ENCODE assay signal across 8 mouse cellular contexts in genomic region chr11:75147846-75148168, GRCm38 (mm10). TPM values are rescaled to one million over a fixed set of nuclear protein-coding genes. Genes with fewer than 3 reads are reported as not detected.
DNase-seq lines count a peak whose midpoint lies in the region; ATAC-seq lines count a peak whose summit lies in the region.

No protein-coding gene starts in this region.

- H3K36me3 ChIP-seq in heart, embryonic 12.5 days = peaks cover 32% of the 10 kb centered on the region
- peaks cover 34% of the 10 kb centered on the region for H3K36me3 ChIP-seq in neural tube, embryonic 13.5 days

- peaks cover 35% of the 10 kb centered on the region for H3K4me1 ChIP-seq in heart, embryonic 12.5 days (replicated peaks)
- peaks cover 39% of the 10 kb centered on the region for H3K4me1 ChIP-seq in neural tube, embryonic 13.5 days (replicated peaks)

- H3K27ac ChIP-seq in heart, embryonic 12.5 days (ENCODE audit: poor library complexity, severe bottlenecking) = peak overlapping the region; percentile 86
- peak overlapping the region; percentile 93 for H3K27ac ChIP-seq in neural tube, embryonic 13.5 days (replicated peaks)

- DNase-seq in retina, postnatal 1 day = peak; percentile 29
- DNase-seq in retina, embryonic 14.5 days (ENCODE audit: low spot score) = no peak
- peak; percentile 58 to 74 for DNase-seq in kidney, postnatal 4 days
- DNase-seq in frontal cortex, postnatal 36 days (ENCODE audit: low spot score in 2 of 2) = no peak
- DNase-seq in cerebellum, adult 9-11 months = no peak
- no peak for DNase-seq in adrenal gland, postnatal 4 days (ENCODE audit: low spot score in 2 of 2)

- 0 out of 2 replicates have a peak overlapping the region, but pooled peaks have one; percentile 3 for H3K4me2 ChIP-seq in heart, embryonic 12.5 days
- H3K4me2 ChIP-seq in neural tube, embryonic 13.5 days = 0 out of 2 replicates have a peak overlapping the region, but pooled peaks have one; percentile 7

- no peaks in the 10 kb centered on the region for H3K9me3 ChIP-seq in heart, embryonic 12.5 days (replicated peaks)
- H3K9me3 ChIP-seq in neural tube, embryonic 13.5 days = no peaks in the 10 kb centered on the region

- H3K9ac ChIP-seq in heart, embryonic 12.5 days = peak overlapping the region; percentile 55
- peak overlapping the region; percentile 54; the same call in 1 of the 2 replicates for H3K9ac ChIP-seq in neural tube, embryonic 13.5 days

- no peaks in the 10 kb centered on the region for H3K27me3 ChIP-seq in heart, embryonic 12.5 days (replicated peaks)
- no peaks in the 10 kb centered on the region for H3K27me3 ChIP-seq in neural tube, embryonic 13.5 days

- WGBS in heart, embryonic 12.5 days = 32% methylated on average over 3 of the region's 3 CpGs
- 24% methylated on average over 3 of the region's 3 CpGs for WGBS in neural tube, embryonic 13.5 days

- H3K4me3 ChIP-seq in heart, embryonic 12.5 days = no peak overlapping the region
- H3K4me3 ChIP-seq in neural tube, embryonic 13.5 days = no peak overlapping the region

- peak; percentile 73 for ATAC-seq in heart, embryonic 12.5 days (ENCODE audit: insufficient number of reproducible peaks, low FRiP score)
- ATAC-seq in neural tube, embryonic 13.5 days (ENCODE audit: low read depth) = peak; percentile 85

RNA-seq across cellular contexts. Expression of gene Hic1, which starts 21.5 kb away (rescaled TPM):
- 13.3 and 13.8 TPM in 2 replicates for polyA plus RNA-seq in heart, embryonic 12.5 days (2016; fragmentation: Nextera tagmentation; extraction: Ambion mirVana)
- polyA plus RNA-seq in neural tube, embryonic 13.5 days (2015; fragmentation: Nextera tagmentation; extraction: Ambion mirVana) = 7.4 and 9.2 TPM in 2 replicates
- total RNA-seq in adrenal gland, postnatal 4 days (2021) = 10 to 100 TPM; 22.9 to 29.2 TPM

RNA-seq across cellular contexts. Expression of gene Ovca2, which starts 30.8 kb away (rescaled TPM):
- polyA plus RNA-seq in heart, embryonic 12.5 days (2016; fragmentation: Nextera tagmentation; extraction: Ambion mirVana) = 19.4 and 20.5 TPM in 2 replicates
- polyA plus RNA-seq in neural tube, embryonic 13.5 days (2015; fragmentation: Nextera tagmentation; extraction: Ambion mirVana) = 18.6 and 20.5 TPM in 2 replicates
- 10 to 100 TPM; 16.0 to 17.4 TPM for total RNA-seq in adrenal gland, postnatal 4 days (2021)

RNA-seq across cellular contexts. Expression of gene Dph1, which starts 43.2 kb away (rescaled TPM):
- polyA plus RNA-seq in heart, embryonic 12.5 days (2016; fragmentation: Nextera tagmentation; extraction: Ambion mirVana) = 23.3 and 23.5 TPM in 2 replicates
- 13.7 and 15.0 TPM in 2 replicates for polyA plus RNA-seq in neural tube, embryonic 13.5 days (2015; fragmentation: Nextera tagmentation; extraction: Ambion mirVana)
- 10 to 100 TPM; 26.8 to 29.0 TPM for total RNA-seq in adrenal gland, postnatal 4 days (2021)

RNA-seq across cellular contexts. Expression of gene Rtn4rl1, which starts 45.8 kb away (rescaled TPM):
- polyA plus RNA-seq in heart, embryonic 12.5 days (2016; fragmentation: Nextera tagmentation; extraction: Ambion mirVana) = 16.3 and 16.8 TPM in 2 replicates
- 12.4 and 16.5 TPM in 2 replicates for polyA plus RNA-seq in neural tube, embryonic 13.5 days (2015; fragmentation: Nextera tagmentation; extraction: Ambion mirVana)
- total RNA-seq in adrenal gland, postnatal 4 days (2021) = 10 to 100 TPM; 33.3 to 33.8 TPM

Comparison
In these comparisons a context has a peak if more than half of its experiments do, and no peak if none do; other contexts are left out.
1. DNase-seq: peak in retina, postnatal 1 day (single experiment) and kidney, postnatal 4 days (2 of 2); none in retina, embryonic 14.5 days (single experiment), frontal cortex, postnatal 36 days (0 of 2), cerebellum, adult 9-11 months (single experiment) and adrenal gland, postnatal 4 days (0 of 2).